Mouse (Mus musculus) spleen, postnatal 14 days (tissue): ENCODE measurements around the gene Prkn.

Experiments used
- DNase-seq, 2 experiments: peaks; one replicate each; pipeline ENCODE4 v3.0.0; 2021 to 2022; ENCODE audit warnings: low spot score in 2 of 2

Prkn gene

DNA sequence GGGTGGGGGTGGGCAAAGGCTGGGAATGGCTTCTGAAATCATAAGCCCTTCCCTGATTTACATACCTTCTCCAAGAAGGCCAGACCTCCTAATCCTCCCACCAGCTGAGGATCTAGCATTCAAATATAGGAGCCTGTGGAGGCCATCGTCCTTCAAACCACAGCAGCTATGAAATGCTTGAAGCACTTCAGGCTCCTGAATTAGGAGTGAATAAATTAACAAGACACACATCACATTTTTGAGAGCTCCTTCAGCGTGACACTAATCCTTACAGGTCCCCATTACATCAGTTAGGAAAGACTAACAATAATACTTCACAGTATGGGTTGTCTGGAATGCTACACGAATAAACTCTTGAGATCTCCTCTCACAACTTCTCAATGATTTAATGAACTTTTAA, 896.3 kb downstream of the Prkn start:
- DNase-seq: no peak

DNA sequence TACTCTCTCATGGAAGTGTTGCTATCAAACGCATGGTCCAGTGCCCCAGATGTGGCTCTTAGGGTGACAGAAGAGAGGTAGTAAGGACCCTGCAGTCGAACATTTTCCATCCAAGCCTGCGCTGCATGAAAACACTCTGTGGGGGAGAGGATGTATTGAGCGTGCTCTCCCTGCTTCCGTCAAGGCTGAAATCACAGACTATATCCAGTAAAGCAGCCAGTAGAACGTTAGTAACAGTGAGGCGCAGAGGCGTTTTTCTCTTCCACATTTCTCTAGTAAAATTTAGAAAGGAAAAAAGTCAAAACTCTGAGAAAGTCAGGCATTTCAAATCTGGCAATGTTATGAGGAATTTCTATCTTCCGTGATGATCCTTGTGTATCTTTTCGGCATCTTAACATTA, 897.7 kb downstream of the Prkn start:
- no peak for DNase-seq

DNA sequence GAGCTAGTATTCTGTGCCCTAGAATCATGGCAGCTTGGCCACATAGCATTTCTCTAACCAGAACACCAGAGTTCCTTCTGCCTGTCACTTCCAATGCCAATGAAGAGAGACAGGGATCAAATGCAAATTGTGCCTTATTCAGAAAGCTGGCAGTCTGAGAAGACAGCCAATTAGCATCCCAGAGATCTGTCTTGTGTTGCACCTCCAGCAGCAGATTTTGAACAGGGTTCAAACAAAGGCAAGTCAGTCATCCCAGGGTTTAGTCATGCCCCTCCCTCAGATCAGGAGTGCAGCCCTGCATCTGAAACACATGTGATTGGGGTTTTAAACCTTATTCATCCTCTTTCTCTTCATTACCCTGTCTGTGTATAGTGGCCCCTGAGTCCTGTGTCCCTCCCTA, 900.5 kb downstream of the Prkn start:
- DNase-seq: no peak

DNA sequence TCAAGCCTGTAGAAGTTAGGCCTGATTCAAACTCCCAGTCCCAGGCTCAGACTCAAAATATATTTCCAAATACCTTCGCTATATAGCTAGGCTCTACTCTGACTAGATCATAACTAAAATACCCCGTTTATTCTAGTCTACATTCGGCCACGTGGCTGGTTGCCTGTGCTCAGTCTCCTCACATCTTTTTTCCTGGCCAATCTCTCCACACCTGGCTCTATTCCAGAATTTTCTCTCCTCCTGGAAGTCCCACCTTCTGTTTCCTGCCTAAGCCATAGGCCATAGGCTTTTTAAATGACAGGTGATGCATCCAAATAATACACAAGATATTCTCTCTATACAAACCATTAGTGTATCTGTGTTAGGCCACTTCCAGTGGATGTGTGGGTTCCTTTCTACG, 901.0 kb downstream of the Prkn start:
- DNase-seq: no peak

DNA sequence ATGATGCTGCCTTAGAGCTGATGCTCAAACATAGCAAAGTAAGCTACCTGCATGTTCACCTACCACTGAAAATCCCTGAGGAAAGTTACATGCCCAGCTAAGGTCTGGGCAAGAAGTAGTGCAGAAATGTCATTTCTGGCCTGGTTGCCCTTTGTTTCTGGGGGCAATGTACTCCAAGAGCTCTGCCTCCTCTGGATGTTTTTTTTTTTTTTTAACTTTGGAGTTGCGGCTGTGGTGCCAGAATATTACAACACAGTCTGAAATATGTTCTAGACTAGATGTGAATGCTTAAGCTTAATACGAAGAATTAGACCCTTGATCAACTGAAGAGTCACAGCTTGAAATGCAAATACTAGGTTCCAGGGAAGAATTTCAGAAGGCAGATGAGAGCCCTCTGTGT, 911.1 kb downstream of the Prkn start:
- no peak for DNase-seq

DNA sequence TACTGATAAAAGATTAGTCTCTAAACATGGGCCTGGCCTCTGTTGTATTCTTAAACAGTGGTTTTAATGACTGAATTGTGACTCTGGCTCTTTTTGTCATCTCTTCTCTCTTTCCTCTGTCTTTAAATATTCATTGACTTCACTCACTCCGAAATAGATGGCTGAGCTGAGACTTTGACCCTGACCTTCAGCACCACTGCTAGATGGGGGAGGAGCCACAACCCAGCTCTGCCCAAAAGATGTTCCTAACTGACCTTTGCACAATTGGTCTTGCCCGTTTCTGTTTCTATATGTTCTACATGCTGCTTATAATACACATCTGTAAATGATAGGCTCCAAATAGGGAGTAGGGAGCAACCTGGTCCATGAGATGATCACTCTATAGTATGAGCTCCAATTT, 912.5 kb downstream of the Prkn start:
- DNase-seq: no peak

DNA sequence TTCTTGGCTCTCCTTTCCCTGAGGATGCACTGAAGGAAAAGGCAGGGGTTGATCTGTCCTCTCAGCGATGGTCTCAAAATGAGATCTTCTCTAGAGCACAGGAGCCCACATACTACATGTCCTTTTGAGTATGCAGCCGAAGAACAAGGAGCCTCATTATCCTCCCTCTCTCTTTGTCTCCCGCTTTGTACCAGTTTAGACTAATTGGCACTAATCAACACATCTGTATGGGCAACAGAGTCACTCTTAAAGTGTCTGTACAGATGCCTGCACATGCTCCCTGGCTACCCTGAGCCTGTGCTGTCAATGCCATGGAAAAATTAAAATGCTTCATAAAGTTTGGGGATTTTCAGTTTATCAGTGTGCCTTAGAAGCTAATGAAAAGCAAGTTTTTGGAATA, 924.9 kb downstream of the Prkn start:
- DNase-seq: no peak

DNA sequence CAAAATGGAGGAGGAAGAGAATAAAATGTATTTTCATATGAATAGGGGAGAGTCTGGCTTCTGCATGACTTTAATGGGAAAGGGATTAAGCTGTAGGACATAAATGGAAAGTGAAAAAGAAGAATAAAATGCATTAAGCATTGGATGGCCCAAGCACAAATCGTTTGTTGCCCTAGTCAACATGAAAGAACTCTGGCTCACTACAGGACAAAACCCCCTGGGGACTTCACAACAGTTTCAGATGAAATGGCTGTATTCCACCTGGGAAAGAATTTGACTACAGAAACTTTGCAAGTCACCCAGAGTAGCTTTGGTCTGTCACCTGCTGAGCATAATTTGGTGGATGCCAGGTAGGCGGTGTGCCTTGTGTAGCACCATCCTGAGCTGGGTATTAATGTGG, 925.4 kb downstream of the Prkn start:
- no peak for DNase-seq

DNA sequence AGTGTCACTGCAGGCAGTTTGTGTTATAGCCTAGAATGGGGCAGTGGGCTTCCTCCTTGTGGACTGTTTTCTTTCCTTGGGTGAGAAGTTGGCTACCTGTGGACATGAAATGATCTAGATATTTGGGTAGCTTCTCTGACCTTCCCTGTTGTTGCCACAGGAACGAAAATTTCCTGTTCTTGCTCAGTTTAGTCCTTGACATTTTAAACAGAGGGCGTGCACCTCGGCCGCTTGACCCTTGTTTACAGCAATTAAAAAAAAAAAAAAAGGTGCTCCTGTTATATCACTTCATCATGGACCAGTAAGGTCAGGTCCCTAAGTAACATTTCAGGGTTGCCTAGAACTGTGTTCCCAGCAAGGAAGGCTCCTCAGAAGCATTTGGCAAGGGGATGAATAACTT, 927.1 kb downstream of the Prkn start:
- no peak for DNase-seq

DNA sequence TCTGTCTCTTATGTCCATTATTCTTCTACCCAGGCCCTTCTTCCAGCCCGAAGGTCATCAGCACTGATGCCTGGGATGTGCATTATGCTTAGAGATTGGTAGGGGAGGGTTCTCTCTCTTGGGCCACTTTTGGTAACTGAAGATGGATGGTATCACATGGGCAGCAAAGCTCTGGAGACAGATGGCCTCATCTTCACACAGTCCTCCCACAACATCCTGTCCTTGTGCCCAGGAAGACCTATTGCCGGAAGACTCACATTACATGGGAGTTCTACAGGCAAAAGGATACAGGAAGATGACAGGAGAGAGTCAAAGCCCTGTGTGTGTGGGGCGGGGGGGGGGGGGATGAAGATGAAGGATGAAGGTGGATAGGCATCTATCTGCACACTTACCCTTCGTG, 928.2 kb downstream of the Prkn start:
- DNase-seq: no peak

DNA sequence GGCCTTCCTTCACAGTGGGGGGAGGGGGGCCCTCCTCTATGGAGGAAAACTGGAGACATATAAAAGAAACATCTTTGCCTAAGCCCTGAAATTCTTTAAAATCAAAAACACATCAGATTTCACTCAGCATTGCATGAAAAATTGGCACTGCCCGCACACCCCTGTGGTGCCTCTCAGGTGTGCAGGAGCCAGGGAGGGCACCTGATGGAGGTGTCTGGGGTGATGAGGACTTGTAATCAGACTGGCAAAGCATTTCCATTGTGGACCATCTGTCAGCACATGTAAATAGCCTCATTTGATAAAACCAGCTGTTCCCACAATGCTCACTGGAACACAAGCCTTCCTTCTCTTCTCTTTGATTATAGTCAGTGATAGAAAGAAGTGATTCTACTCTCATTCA, 928.8 kb downstream of the Prkn start:
- DNase-seq: no peak

DNA sequence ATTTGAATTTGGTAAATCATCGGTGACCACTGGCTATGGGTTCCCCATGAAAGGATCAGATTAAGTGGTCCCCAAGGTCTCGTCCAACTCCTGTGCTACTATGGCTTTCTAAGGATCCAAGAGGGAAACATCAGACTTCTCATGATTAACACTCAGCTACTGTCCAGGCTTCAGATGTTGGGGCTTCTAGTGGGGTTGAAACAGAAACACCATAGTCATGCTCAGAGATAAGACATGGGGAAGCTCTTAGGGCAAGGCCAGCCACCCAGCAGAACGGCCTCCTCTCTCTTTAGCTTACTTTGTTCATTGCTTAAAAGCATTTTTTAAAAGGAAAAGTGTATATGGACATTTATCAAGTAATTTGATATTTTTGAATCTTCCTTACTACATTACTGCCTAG, 929.3 kb downstream of the Prkn start:
- DNase-seq: no peak

DNA sequence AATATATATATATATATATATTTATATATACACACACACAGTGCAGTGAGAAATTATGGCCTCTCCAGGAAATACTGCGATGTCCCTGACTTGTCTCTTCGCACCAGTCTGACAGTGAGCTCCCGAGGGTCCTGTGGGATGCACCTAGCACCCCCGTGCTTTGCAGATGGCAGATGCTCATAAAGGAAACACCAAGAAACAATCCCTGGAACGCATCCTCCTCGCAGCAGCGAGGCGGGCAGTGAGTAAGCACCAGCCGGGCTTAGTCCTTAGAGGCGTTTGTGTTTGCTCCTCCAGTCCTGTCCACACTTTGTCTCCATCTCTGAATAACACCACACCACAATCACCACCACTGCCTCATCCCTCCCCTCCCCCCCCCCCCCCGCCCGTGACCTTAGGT, 939.4 kb downstream of the Prkn start:
- no peak for DNase-seq

DNA sequence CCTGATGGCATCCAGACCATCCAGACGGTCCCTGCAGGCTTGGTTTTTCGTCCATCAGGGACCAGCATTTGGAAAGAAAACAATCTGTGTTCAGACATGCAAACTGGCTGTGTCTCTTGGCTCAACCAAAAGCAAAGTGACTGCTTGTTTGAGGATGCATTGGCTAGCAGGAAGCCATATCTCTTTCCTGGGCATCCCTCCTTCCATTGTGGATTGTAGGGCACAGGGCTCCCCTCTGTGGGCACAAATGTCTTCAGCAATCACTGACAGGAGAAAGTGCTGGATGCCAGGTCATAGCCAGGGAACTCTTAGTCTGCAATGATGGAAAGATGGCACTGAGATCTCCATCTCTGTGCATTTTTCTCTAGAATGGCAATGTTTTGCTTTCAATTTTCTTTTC, 939.8 kb downstream of the Prkn start:
- DNase-seq: no peak

DNA sequence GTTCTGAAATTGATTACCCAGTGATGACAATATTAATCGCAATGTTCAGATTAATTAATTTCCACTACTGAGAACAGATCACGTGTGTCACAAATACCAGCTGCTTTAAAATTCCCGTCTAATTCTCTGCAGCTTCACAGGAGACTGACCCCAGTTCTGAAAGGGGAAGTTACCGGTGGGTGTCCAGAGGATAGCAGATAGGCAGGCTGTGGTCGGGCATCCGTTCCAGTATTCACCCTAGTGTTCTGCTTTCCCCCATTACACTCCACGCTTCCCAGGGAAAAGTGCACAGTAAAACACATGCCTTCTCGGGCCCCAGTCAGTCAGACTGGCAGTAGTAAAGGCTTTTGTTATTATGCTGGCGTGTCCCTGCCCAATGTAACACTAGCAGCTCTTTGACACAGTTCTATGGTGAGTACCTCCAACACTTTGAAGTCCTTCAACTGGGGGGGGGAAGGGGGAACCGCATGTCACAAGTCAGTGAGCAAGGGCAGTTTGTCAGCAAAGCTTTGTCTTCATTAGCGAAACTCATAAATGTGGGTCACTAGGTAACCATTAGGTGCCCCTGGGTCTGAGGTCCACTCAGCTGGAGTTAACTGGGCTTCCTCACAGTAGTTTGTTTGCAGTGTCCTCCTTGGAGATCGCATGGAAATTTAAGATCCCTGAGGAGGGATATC, 940.8 kb downstream of the Prkn start:
- no peak for DNase-seq

DNA sequence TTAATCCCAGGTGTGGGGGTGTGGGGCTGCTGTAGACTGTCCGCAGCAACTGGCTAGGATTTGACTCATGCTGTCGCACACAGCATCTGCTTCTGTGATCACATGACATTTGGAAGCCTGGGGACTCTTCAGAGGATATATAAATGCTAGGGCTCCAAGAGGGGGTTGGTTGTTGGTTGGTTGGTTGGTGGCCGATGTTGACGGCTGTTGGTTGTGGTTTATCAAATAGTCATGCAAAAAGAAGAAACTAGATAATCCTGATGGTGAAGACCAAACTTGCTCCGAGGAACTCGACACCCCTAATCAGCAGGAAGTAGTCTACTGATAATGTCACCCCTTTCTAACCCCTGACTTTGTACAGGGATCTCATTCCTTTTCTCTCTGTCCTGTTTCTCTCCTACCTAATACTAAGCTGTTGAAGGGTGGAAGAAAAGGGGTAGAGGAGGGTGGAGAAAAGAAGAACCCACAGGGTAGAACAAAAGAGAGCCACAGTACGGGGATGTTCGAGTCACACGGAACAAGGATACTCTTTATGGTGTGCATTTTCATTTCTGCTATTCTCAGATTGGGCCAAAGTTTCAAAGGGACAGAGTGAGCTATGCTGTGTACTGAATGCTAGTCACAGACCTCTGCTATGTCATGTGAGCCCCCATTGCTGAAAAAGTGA, 948.2 kb downstream of the Prkn start:
- no peak for DNase-seq

DNA sequence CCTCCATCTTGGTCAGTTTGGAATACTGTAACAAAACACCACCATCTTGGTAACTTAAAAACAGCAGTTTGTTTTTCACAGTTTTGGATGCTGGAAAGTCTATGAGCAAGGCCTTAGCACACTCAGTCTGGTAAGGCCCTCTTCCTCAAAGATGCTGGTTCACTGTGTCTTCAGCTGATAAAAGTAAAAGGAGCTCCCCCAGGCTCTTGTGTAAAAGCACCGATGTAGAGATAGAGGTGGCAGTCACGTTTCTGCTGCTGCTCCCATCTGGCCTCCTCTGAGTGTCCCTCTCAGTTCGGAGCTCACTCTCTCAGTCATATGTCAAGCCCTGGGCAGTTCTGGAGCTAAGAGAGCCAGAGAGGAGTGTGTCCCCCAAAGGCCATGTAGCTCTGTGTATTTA, 955.8 kb downstream of the Prkn start:
- no peak for DNase-seq

DNA sequence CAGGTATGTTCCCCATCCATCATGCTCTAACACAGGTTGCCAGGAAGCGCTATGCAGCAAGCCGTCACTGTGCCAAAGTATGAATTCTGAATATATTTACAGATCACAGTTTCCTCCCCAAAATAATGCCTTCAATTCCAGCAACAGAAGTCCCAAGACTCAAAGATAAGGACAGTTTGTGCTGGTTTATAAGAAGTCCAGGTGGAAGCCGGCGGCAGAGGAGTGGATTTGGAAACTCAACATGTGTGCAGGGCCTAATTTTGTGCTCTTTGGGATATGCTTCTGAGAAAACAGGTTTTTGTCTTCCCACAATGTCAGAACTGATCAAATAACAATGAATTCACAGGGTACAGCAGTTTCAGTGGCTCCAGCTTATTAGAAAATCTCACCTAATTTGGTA, 961.0 kb downstream of the Prkn start:
- DNase-seq: no peak

DNA sequence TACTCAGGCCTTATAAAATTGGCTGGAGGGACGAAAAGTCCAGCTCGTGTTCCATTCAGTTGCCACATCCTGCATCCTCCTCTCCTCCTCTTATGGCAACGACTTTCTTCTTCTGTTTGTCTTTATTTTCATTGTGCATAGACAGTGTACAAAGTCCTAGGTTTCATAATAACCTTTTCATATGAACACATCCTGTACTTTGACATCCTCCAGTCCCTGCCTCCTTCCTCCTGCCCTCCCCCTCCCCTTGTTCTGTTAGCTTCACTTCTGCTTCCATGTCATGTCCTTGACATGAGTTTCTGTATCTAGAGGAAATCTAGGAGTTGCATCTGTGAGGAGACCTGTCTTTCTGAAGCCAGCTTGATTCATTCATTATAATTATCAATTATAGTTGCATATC, 967.1 kb downstream of the Prkn start:
- DNase-seq: no peak

DNA sequence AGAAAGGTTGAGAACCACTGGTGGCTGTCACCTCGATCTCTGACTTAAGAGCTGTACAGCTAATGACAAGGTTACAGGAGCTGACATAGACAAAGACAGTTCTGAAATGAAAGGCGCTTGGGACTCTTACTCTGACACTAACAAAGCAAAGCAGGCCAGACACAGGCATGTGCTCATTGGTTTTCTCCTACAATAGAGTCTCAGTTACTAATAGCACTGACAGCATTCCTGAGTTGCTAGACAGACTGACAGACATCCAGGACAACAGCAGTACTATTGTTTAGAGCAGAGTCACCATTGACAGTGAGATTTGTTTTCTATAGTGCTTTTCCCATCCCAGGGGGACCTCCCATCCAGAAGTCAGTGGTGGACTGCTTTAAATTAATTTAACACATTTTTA, 977.7 kb downstream of the Prkn start:
- DNase-seq: no peak

DNA sequence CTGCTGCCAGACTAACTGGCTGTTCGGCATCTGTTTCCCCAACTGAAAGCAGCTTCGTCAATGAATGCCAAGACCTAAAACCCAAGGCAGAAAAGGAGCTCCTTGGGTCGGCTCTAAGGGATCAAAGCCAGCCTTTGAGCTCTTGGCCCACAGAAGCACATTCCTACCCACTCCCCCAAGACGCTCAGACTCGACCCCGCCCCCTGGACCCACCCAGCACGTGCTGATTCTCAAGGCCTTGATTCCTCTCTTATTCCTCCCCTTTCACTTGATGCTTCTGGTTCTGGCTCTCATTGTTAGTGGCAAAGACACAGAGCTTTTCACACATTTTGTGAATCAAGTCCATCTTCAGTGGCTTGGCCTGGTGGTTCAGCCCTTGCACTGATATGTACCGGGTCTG, 979.3 kb downstream of the Prkn start:
- no peak for DNase-seq

DNA sequence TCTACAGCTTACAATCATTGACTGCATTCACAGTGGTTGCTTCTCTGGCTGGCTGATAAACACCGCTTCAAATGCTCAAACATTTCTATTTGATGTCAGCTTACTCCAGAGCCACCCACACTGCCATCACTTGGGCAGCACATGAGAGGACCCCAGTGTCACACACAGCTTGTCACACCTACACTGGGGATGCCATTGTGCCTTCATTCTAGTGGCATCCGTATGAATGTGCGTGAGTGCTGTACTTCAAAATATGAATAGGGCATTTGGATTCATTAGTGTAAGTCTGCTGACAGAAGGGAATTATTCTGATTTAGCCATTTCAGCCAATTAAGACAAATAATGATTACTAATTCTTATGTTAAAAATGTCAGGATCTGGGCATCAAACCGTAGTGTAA, 980.6 kb downstream of the Prkn start:
- DNase-seq: no peak

DNA sequence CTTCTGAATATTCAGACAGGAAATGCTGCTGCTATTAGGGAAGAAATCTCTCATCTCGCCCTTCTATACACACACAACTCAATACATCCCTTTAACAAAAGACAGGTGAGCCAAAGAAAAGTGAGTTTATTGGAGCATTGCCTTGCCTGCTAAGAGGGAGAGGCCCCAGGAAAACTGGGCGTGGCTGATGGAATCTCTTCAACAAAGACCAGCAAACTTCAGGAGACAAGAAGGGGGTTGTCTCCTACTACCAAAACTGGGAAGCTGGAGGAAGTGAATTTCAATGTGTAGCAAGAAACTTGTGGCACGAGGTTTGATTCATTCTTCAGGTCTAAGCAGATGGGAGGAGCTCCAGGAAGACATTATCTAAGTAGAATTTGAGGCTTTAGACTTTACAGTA, 989.3 kb downstream of the Prkn start:
- no peak for DNase-seq

DNA sequence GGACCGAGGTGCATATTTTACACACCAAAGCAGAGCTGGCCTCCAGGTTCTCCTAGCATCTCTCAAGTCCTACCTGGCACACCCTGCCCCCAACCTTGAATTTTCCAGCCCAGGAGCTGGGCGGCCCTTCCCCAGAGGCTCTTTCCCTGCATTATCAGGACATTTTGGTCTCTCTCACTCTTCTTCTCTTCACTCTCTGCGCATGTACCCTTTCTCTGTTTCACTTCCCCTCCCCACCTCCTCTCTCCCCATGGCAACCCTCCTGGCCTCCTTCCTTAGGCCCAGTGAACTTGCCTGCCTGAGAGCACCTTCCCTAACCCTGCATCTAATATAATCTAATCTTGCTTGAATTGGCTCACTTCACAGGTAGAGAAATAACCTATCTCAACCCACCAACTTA, 996.9 kb downstream of the Prkn start:
- no peak for DNase-seq
